Mouse (Mus musculus): ENCODE data around the gene Erg28. TPM values are rescaled to one million over a fixed set of nuclear protein-coding genes. Genes with fewer than 3 reads are reported as not detected.

The Erg28 gene
- total RNA-seq, 2 experiments from 2014 or later = 77.1 to 93.4 TPM

DNA sequence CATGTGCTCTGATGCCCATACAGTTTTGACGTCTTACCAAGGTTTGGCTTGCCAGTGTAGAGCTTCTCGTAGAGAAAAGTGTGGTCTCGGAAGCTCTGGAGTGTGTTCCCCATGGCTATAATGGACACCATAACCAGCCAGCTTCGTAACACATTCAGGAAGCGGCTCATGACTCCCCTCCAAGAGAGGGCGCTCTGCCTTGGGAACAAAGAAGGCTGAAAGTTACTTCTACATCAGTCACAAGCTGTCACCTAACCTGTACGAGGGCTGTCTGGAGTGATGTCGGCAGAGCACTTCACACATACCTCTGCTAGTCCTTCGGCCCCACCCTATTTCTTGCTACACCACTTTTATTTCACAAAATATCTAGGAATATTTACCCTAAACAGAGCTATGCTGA is 2.3 kb downstream of the Erg28 start:
- ATAC-seq (replicated peaks; ENCODE audit: poor library complexity) = no peak

DNA sequence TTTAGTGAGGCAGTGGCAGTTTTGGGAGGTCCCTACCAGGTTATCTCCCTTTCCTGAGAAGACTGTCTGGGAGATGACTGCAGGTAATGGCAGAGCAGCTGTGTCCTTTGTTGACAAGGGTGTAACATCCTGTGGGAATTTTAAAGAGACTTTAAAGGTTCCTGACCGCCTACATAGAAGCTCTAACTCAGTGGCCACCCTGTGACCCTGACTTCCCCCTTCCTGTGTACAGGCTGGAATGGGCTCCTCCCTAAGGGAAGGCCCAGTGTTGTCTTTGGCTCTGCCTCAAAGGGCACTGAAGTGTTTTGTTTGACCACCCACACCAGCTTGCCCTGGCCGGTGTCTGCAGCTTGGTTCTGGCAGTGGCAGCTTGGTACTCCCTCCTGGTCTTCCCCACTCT is 10.8 kb downstream of the Erg28 start:
- ATAC-seq (replicated peaks; ENCODE audit: poor library complexity) = no peak

DNA sequence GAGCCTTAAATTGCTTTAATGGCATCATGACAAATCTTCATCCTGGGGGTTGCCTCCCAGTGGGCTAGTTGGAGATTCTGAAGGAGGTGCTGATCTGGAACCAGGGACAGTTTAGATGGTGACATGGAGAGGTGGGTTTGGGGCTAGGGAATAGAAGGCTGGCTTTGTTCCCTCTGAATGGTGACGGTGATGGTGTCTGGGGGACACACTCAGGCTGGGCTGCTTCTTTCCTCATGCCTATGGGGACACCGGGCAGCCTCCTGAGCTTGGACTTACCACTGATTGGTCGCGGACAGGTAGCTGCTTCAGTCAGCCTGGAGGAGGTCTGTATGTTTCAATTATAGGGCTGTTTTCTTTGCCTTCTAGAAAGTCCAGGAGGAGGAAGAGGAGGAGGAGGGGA is 12.7 kb downstream of the Erg28 start:
- no peak for ATAC-seq (replicated peaks; ENCODE audit: poor library complexity)

DNA sequence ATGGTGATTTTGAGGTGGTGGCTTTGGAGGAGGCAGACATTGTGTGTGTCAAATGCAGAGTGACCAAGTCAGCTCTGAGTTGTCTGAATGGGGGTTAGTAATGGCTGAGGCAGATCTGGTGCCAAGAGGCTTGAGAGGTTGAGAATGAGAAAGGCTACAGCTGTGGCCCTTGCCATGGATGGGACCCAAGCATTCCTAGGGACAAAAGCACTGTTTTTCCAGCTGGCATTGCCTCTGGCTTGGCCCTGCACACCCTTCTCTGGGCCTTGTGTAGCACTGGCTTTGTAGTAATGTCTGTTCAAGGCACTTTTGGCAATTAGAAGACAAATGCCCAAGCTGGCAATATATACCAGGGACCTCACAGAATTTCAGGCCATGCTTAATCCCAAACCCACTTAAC is 13.4 kb downstream of the Erg28 start:
- ATAC-seq (replicated peaks; ENCODE audit: poor library complexity) = no peak

DNA sequence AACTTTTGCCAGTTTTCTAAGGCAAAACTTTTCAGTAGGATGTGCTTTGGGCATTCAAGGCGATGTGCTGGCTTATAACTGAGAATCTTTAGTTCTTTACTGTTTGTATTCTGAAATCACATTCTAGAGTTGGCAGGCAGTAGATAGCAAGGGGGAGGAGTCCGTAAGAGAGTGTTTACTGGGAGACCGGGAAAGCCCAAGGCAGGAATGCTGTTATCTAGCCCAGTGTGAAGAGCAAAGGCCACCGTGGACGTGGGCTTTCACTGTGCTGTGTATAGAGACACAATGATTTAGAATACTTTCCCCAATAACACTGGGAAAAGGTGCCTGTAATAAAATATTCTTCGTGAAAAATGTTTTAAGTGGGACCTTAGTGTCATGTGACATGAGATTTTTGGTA is 14.6 kb downstream of the Erg28 start:
- ATAC-seq (replicated peaks; ENCODE audit: poor library complexity) = no peak

DNA sequence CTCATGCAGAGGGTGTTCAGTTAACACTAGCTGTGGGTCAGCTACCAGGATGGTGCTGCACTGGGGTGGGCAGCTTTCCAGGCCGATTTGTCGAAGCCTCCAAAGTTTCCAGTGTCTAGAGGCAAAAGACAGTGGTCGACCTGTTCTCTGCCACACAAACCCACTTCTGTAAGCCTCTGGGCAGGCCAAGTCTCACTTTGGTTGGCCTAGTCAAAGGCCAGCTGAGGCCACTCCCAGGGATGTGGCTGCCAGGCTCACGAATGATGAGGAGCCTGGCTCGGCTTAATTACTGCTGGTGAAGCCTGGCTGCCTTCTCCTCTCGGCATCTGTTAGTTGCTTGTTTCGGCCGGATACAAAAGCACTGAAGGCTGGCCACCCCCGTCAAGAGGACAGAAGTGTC is 24.3 kb downstream of the Erg28 start:
- ATAC-seq (replicated peaks; ENCODE audit: poor library complexity) = no peak

DNA sequence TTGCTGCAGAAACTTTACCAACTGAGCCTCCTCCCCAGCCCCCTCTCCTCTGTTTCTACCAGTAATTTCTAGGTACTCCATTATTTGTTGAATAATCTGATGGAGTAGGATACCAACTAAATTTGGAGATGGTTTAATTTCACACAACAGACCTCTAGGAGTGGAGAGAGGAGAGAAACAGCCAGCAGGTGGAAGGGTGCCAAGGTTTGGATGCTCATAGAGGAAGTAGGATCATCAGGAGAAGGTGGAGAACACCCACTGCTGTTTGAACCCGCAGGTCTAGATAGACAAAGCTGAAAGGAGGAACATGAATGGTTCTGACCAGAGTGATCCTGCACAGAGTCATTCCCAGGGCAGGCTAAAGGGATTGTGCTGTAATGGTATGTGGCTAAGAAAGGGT is 28.8 kb downstream of the Erg28 start:
- no peak for ATAC-seq (replicated peaks; ENCODE audit: poor library complexity)

DNA sequence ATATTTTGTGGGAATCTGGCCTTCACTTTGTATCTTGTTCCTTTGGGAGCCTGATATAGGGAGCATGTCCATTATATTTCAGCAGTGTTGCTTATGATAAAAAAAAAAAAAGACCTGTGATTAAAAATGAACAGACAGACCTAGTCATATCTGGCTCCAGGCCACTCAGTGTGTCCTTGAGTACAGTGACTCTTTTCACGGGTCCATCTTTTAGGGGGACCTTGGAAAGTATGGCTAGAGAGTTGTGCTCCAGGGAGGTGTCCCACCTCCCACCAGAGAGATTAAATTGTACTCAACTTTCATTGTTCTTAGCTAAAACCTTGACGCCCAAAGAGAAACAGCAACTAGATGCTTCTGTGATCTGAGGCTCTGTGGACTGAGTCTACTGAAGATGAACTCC is 30.3 kb downstream of the Erg28 start:
- no peak for ATAC-seq (replicated peaks; ENCODE audit: poor library complexity)

DNA sequence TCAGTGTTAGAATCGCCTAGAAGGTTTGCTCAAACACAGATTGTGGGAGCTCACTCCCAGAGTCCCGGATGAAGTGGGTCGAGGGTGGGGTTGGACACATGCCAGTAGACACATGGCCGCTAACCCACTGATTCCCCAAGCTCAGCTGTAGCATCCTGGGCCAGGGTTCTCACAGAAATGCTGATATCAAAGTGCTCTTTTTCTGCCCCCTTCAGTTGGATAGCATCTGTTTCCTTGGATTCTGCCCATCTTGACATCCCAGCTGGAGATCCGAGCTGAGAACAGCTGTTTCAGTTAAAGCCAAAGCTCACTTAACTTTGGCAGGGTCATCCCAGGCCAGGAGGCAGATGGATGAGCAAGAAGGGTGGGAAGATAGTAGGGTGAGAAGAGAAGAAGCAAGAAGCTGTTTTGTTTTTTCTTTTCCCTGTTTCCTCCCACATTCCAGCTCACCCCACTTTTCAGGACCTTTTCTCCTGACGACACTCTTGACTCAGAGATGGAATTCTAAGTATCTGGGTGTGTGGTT is 31.5 kb downstream of the Erg28 start:
- ATAC-seq (replicated peaks; ENCODE audit: poor library complexity) = no peak

DNA sequence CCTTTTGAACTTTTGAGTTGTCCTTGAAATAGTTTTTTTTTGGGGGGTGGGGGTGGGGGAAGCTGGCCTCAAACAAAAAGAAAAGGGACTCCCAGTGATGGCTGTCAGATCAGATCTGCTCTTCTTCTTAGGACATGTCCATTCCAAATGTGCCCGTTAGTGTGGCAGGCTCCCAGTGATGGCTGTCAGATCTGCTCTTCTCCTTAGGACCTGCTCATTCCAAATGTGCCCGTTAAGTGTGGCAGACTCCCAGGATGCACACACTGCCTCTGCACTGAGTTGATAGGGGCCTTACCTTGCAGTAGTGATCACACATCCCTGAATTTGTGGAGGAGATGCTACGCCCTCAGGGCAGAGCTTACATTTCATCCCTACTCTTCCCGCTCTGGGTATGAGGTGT is 32.2 kb downstream of the Erg28 start:
- ATAC-seq (replicated peaks; ENCODE audit: poor library complexity) = no peak

DNA sequence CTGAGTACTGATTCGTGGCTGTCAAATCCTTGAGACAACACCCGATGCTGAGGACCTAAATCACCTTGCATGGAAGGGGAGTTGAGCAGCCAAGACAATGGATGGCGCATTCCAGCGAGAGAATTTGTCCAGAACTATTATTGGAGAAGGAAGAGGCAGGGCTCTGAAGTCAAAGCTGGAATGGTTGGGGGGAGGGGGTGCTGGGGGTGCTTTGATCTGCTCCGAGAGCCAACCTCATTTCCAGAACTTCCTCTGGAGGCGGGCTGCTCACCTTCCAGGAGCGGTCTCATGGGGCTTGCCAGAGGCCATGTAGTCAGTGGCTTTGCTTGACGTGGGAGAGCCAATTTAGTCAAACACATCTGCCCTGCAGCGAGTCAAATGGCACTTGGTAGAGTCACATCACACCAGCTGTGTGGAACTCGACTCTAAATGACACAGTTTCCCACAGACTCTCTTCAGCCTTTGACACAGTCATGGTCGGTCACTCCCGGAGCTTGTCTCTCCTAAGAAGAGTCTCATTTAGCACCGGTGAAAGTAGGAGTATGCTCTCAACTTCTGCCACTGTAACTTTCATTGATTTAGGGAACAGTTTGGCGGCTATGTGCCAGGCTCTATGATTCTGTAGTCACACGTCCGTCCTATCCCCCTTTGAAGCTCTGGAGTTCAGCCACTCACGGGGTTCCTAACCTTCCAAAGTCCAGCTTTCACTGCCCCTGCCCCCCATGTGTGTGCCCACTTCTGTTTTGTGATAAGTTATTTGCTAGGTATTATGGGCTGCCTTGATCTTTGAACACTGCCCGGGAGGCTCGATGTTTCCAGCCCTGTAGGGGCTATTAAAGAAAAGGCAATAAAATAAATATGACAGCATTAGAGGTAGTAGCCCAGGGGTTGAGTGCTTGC is 39.2 kb downstream of the Erg28 start:
- ATAC-seq (replicated peaks; ENCODE audit: poor library complexity) = no peak

DNA sequence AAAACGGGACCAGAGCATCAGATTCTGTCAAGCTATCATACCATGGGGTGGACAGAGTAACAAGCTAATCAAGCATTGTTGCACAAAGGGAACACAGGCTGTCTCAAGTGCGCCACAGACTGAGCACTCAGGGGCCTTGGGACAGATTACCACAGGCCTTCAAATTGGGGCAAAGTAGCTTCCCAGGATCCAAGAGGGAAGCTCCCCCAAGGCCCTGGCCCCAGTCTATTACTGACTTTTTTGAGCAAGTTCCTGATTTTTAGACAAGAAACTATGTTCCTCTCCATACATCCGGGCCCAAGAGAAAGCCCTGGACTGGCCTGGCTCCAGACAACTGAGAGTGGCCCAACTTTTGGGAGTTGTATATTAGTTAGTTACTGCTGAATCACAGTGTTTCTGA is 42.7 kb downstream of the Erg28 start:
- ATAC-seq (replicated peaks; ENCODE audit: poor library complexity) = no peak

DNA sequence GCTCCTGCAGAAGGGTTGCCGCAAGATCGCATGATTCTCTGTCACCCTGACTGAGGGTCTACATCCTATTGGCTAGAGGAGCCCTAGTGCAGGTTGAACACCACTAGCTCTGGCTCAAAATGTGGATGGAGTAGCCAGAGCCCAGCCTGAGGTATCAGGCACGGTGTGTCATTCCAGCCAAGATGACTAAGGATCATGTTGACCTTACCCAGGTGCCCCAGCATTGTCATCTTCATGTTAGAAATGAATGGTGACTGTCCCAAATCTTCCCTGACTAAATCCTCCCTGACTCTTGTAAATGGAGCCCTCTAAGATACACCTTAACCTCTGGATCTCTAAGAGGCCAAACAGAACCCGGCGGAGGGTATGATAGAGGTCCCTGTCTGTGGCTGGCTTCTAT is 44.6 kb downstream of the Erg28 start:
- no peak for ATAC-seq (replicated peaks; ENCODE audit: poor library complexity)

DNA sequence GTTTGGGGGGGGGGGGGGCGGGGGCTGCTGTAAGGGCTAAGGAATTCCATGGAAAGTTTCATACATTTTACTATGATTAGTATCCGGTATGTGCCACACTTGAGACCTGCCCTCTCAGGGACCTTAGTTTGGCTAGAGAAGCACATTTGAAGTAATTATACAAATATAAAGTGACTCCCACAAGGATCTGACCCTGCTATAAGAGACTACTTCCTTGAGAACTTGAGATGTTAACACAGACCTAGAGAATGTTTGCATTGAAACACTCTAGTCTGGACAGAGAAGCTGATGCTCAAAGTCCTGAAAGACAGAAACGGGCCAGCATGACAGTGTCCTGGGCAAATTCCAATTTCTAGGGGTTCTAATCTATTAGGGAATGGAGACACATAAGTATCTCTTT is 45.4 kb downstream of the Erg28 start:
- ATAC-seq (replicated peaks; ENCODE audit: poor library complexity) = no peak

DNA sequence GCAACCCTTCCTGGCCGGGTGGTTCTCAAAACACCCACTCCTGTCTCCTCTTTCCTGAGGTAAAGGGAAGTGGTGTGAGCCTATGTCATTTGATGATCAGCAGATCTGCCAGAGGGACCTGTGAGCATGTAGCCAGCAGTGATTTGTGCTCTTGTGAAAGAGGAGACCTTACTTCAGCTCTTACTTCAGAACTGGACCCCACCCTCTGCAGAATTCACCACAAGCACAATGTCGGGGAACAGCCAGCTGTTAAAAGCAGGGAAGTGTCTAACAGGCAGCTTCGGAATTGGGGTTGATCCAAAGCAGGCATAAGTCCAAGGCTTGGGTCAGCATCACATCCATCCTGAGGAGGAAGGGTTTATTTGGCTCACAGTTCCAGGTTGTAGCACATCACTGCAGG is 53.0 kb downstream of the Erg28 start:
- ATAC-seq (replicated peaks; ENCODE audit: poor library complexity) = peak; percentile 63

DNA sequence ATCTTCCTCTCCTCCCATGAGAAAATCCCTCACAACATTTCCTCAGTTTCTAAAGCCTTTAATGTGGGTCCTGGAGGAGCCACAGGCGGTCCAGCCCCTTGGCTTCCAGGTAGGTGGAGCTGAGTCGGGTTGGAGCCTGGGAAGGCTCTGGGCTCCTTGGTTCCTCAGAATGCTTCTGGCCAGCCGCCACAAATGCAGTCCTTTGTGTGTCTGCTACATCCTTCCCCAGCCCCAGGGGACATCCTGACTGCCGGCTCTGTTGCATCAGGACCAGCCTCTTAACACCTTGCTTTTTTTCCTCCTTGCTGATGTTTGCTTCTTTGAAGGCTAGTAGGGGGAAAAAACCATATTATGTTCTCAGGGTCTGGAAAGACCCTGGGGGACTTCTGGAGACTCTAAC is 56.6 kb downstream of the Erg28 start:
- no peak for ATAC-seq (replicated peaks; ENCODE audit: poor library complexity)

DNA sequence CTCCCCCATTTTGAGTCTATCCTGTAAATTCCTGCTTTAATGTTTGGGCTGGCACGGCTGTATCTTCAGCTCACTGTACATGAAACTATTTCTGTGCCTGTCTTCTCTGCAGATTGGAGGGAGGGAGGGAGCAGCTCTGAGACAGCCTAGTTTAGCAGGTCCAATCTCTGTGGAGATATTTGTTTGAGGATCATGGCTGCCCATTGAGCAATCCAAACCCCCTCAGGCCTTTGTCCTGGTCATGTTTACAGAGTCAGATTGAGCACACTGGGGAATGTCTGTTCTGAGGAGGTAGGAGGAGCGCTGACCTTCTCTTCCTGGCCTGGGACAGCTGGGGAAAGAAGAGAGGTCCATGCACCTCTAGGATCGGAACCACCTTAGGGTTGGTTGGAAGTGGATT is 58.1 kb downstream of the Erg28 start:
- ATAC-seq (replicated peaks; ENCODE audit: poor library complexity) = no peak

Other genes with a start within 250 kb of the Erg28 start
- 12.9 and 18.0 TPM in 2 replicates for gene Jdp2, start 225.5 kb downstream of the Erg28 start, total RNA-seq (2015)
- gene Jdp2, start 225.5 kb downstream of the Erg28 start, total RNA-seq (2017) = 38.1 and 46.1 TPM in 2 replicates
- 8.2 and 9.0 TPM in 2 replicates for gene Batf, start 137.9 kb downstream of the Erg28 start, total RNA-seq (2015)
- gene Batf, start 137.9 kb downstream of the Erg28 start, total RNA-seq (2017) = 29.2 and 41.9 TPM in 2 replicates
- not detected in 2 replicates for gene Flvcr2, start 78.0 kb downstream of the Erg28 start, total RNA-seq (2015)
- not detected in 2 replicates for gene Flvcr2, start 78.0 kb downstream of the Erg28 start, total RNA-seq (2017)
- gene Ttll5, start 109 bp upstream of the Erg28 start, total RNA-seq (2015) = 19.3 and 20.8 TPM in 2 replicates
- 17.0 and 20.1 TPM in 2 replicates for gene Ttll5, start 109 bp upstream of the Erg28 start, total RNA-seq (2017)